Mouse (Mus musculus) midbrain, embryonic 14.5 days (tissue): ENCODE data around the gene Naa80. TPM values are rescaled to one million over a fixed set of nuclear protein-coding genes. Genes with fewer than 3 reads are reported as not detected.
"Not testable (repeated sequence)": the region's sequence is repeated elsewhere in the genome, so short reads cannot be mapped to it uniquely, and the experiment has no call there.

Experiments
- ATAC-seq: fragments of 200-750 bp; cut with Nextera tagmentation; 2 replicates; pipeline ENCODE4 v1.8.0; 2017; ENCODE audit warnings: moderate number of reproducible peaks, moderate library complexity; ENCODE audit not compliant: low FRiP score, low TSS enrichment
- DNase-seq: peaks from one replicate; pipeline ENCODE4 v3.0.0-alpha.2; 2015
- H3K27ac ChIP-seq: fragments of 300-500 bp; sonication (generic); replicated peaks from 2 replicates; pipeline ENCODE4 v1.5.1; 2014; ENCODE audit warnings: mild to moderate bottlenecking, low read depth, low read length, moderate library complexity
- H3K27me3 ChIP-seq: fragments of 300-500 bp; sonication (generic); 2 replicates; pipeline ENCODE4 v1.6.1; 2014; ENCODE audit warnings: low read length, control low read depth, mixed read lengths; ENCODE audit not compliant: control insufficient read depth, insufficient read depth
- H3K36me3 ChIP-seq: fragments of 300-500 bp; sonication (generic); 2 replicates; pipeline ENCODE4 v1.6.1; 2014; ENCODE audit warnings: low read length, control low read depth; ENCODE audit not compliant: control insufficient read depth, insufficient read depth
- H3K4me1 ChIP-seq: fragments of 300-500 bp; sonication (generic); 2 replicates; pipeline ENCODE4 v1.6.1; 2014; ENCODE audit warnings: mild to moderate bottlenecking, antibody characterized with exemption, low read length, control low read depth; ENCODE audit not compliant: control insufficient read depth, insufficient read depth
- H3K4me2 ChIP-seq: fragments of 300-500 bp; sonication (generic); 2 replicates; pipeline ENCODE4 v1.6.1; 2014; ENCODE audit warnings: mild to moderate bottlenecking, low read length, moderate library complexity
- H3K4me3 ChIP-seq: fragments of 300-500 bp; sonication (generic); replicated peaks from 2 replicates; pipeline ENCODE4 v1.5.1; 2014; ENCODE audit warnings: low read depth, low read length
- H3K9ac ChIP-seq: fragments of 300-500 bp; sonication (generic); replicated peaks from 2 replicates; pipeline ENCODE4 v1.6.1; 2014; ENCODE audit warnings: mild to moderate bottlenecking, low read length, moderate library complexity
- H3K9me3 ChIP-seq: fragments of 300-500 bp; sonication (generic); 2 replicates; pipeline ENCODE4 v1.6.1; 2016; ENCODE audit warnings: low read length, control low read depth, mixed read lengths; ENCODE audit not compliant: control insufficient read depth
- WGBS: fragments of 180-500 bp; shearing (Covaris S2); extraction: QIAGEN DNeasy Blood & Tissue Kit; methylation state at CpG from one replicate; pipeline ENCODE4 v1.1.7; 2014; 5-methylcytosine and 5-hydroxymethylcytosine counted together
- polyA plus RNA-seq: library from polyadenylated mRNA; unstranded; fragments of >200 nt; fragmentation: Nextera tagmentation; extraction: Ambion mirVana; gene quantifications from 2 replicates; pipeline ENCODE4 v1.2.1, GENCODE M21; 2014

Gene Naa80
- polyA plus RNA-seq, 1 experiment from 2014 or later, result 14.1 TPM

GRCm38 (mm10) chr9:107573774-107574173 is 4.9 kb upstream of the Naa80 start:
- not testable (repeated sequence) for ATAC-seq, DNase-seq, H3K27ac ChIP-seq, H3K9ac ChIP-seq, H3K27me3 ChIP-seq, H3K9me3 ChIP-seq, H3K4me3 ChIP-seq, H3K4me2 ChIP-seq
- peaks cover 41% of the 10 kb centered on the region for H3K36me3 ChIP-seq
- H3K4me1 ChIP-seq, result peaks cover 25% of the 10 kb centered on the region
- WGBS, result 81% methylated on average over 6 of the region's 6 CpGs

GRCm38 (mm10) chr9:107575579-107576356 is 2.9 kb upstream of the Naa80 start:
- H3K9me3 ChIP-seq, result no peaks in the 10 kb centered on the region
- H3K9ac ChIP-seq, result no peak overlapping the region
- H3K27ac ChIP-seq, result 0 out of 2 replicates have a peak overlapping the region, but pooled peaks have one; percentile 41
- WGBS, result 89% methylated on average over 14 of the region's 14 CpGs
- H3K4me1 ChIP-seq, result peaks cover 22% of the 10 kb centered on the region
- DNase-seq, result no peak
- peaks cover 36% of the 10 kb centered on the region for H3K36me3 ChIP-seq
- no peak for ATAC-seq
- H3K4me3 ChIP-seq, result no peak overlapping the region
- H3K27me3 ChIP-seq, result no peaks in the 10 kb centered on the region
- H3K4me2 ChIP-seq, result no peak overlapping the region

- Histone ChIP-seq H3K4me3 (peak within 1 kb of the TSS; percentile 21), H3K9ac (no peak within 1 kb of the TSS; the same call in 1 of the 2 replicates), H3K4me1 (peaks cover 20% of the 10 kb centered on the region), H3K27me3 (no peaks in the 10 kb centered on the region), H3K36me3 (peaks cover 29% of the 10 kb centered on the region), H3K4me2 (peak within 1 kb of the TSS; percentile 42), H3K27ac (peak within 1 kb of the TSS; percentile 41; the same call in 1 of the 2 replicates), H3K9me3 (no peaks in the 10 kb centered on the region)
- WGBS, result 27% methylated on average over 16 of the region's 16 CpGs
- ATAC-seq (peak; percentile 29), DNase-seq (peak; percentile 76)
Measured at GRCm38 (mm10) chr9:107576357-107577107, 2.2 kb upstream of the Naa80 start, which contains the start of gene Hyal1. Gene Hyal1 (plus strand): TSS chr9:107576927.

GRCm38 (mm10) chr9:107577871-107578270 is 816 bp upstream of the Naa80 start:
- Histone ChIP-seq H3K27ac (no peak overlapping the region), H3K4me1 (peaks cover 20% of the 10 kb centered on the region), H3K36me3 (peaks cover 15% of the 10 kb centered on the region), H3K4me2 (no peak overlapping the region), H3K4me3 (no peak overlapping the region), H3K27me3 (no peaks in the 10 kb centered on the region), H3K9ac (no peak overlapping the region), H3K9me3 (no peaks in the 10 kb centered on the region)
- ATAC-seq (no peak), DNase-seq (no peak)
- 95% methylated on average over 10 of the region's 10 CpGs for WGBS

- Histone ChIP-seq H3K9me3 (no peaks in the 10 kb centered on the region), H3K27ac (no peak overlapping the region), H3K4me3 (no peak overlapping the region), H3K27me3 (no peaks in the 10 kb centered on the region), H3K36me3 (peaks cover 18% of the 10 kb centered on the region), H3K4me2 (no peak overlapping the region; the same call in 1 of the 2 replicates), H3K4me1 (peaks cover 20% of the 10 kb centered on the region), H3K9ac (no peak overlapping the region)
- no peak for DNase-seq
- ATAC-seq, result no peak
- WGBS, result 93% methylated on average over 14 of the region's 14 CpGs
Measured at GRCm38 (mm10) chr9:107579023-107579900, 575 bp downstream of the Naa80 start.

GRCm38 (mm10) chr9:107580501-107581317 is 2.0 kb downstream of the Naa80 start, which contains the start of gene Hyal3:
Gene Hyal3 (plus strand): TSS chr9:107580818.
- ATAC-seq (peak; percentile 71), DNase-seq (peak; percentile 90)
- Histone ChIP-seq H3K27ac (peak within 1 kb of the TSS; percentile 81), H3K4me2 (peak within 1 kb of the TSS; percentile 98), H3K27me3 (no peaks in the 10 kb centered on the region), H3K4me3 (peak within 1 kb of the TSS; percentile 62), H3K36me3 (peaks cover 11% of the 10 kb centered on the region; the same call in 1 of the 2 replicates), H3K9ac (peak within 1 kb of the TSS; percentile 74), H3K9me3 (no peaks in the 10 kb centered on the region), H3K4me1 (peaks cover 20% of the 10 kb centered on the region)
- under 1% methylated on average over 32 of the region's 32 CpGs for WGBS

- DNase-seq (no peak), ATAC-seq (no peak)
- Histone ChIP-seq H3K9ac (peak overlapping the region; percentile 74), H3K36me3 (peaks cover 11% of the 10 kb centered on the region; the same call in 1 of the 2 replicates), H3K27ac (no peak overlapping the region), H3K4me3 (peak overlapping the region; percentile 62; the same call in 1 of the 2 replicates), H3K4me2 (peak overlapping the region; percentile 98), H3K9me3 (no peaks in the 10 kb centered on the region), H3K27me3 (no peaks in the 10 kb centered on the region), H3K4me1 (peaks cover 20% of the 10 kb centered on the region)
- WGBS, result 85% methylated on average over 4 of the region's 4 CpGs
Measured at GRCm38 (mm10) chr9:107581584-107581983, 2.9 kb downstream of the Naa80 start.
